ENCODE assay signal across 8 mouse cellular contexts in genomic region chr14:52019590-52020340, GRCm38 (mm10). TPM values are rescaled to one million over a fixed set of nuclear protein-coding genes. Genes with fewer than 3 reads are reported as not detected.
DNase-seq lines count a peak whose midpoint lies in the region; ATAC-seq lines count a peak whose summit lies in the region.

No protein-coding gene starts in this region.

- no peaks in the 10 kb centered on the region for H3K36me3 ChIP-seq in hindbrain, embryonic 16.5 days (ENCODE audit: control insufficient read depth, insufficient read depth, low read length)

- H3K9me3 ChIP-seq in hindbrain, embryonic 16.5 days (ENCODE audit: control insufficient read depth, low read length) = no peaks in the 10 kb centered on the region

- peak overlapping the region; percentile 73 for H3K4me2 ChIP-seq in hindbrain, embryonic 16.5 days (ENCODE audit: low read length)

- under 1% methylated on average over 58 of the region's 74 CpGs for WGBS in hindbrain, embryonic 16.5 days

- ATAC-seq in hindbrain, embryonic 16.5 days = peak; percentile 91

- peak overlapping the region; percentile 68 for H3K4me3 ChIP-seq in hindbrain, embryonic 16.5 days (ENCODE audit: low read length)

- peak overlapping the region; percentile 98 for H3K27ac ChIP-seq in hindbrain, embryonic 16.5 days (ENCODE audit: low read depth, low read length)

- peak overlapping the region; percentile 91 for H3K9ac ChIP-seq in hindbrain, embryonic 16.5 days (ENCODE audit: low read depth, low read length)

- H3K27me3 ChIP-seq in hindbrain, embryonic 16.5 days (replicated peaks; ENCODE audit: control insufficient read depth, insufficient read depth, low read length) = no peaks in the 10 kb centered on the region

- DNase-seq in ZHBTc4 (ENCODE audit: low read depth, low spot score) = peak; percentile 99
- DNase-seq in cerebellum, postnatal 4 days (ENCODE audit: low spot score in 2 of 2) = peak; percentile 96
- DNase-seq in gastrocnemius, adult 18-20 months (ENCODE audit: low spot score) = peak; percentile 97
- peak; percentile 98 for DNase-seq in left cerebral cortex, adult 11 months (ENCODE audit: low spot score)
- peak; percentile 99 for DNase-seq in lung, postnatal 36 days
- DNase-seq in retina, embryonic 14.5 days (ENCODE audit: low spot score) = peak; percentile 98
- peak; percentile 97 to 98 for DNase-seq in thymus, postnatal 36 days

- H3K4me1 ChIP-seq in hindbrain, embryonic 16.5 days (ENCODE audit: control insufficient read depth, insufficient read depth, low read depth, low read length) = peaks cover 35% of the 10 kb centered on the region

RNA-seq across cellular contexts. Expression of gene Zfp219, which starts 0.8 kb away (rescaled TPM):
- 10 to 100 TPM; 11.1 to 14.4 TPM for total RNA-seq in gastrocnemius, adult 18-20 months (2021)
- 23.7 and 28.0 TPM in 2 replicates for polyA plus RNA-seq in hindbrain, embryonic 16.5 days (2015; fragmentation: Nextera tagmentation; extraction: Ambion mirVana)

RNA-seq across cellular contexts. Expression of gene Tmem253, which starts 4.3 kb away (rescaled TPM):
- 1 to 10 TPM in 1 of 2 experiments, under 1 TPM in 1; 0.84 to 1.2 TPM for total RNA-seq in gastrocnemius, adult 18-20 months (2021)
- 0.39 and 0.51 TPM in 2 replicates for polyA plus RNA-seq in hindbrain, embryonic 16.5 days (2015; fragmentation: Nextera tagmentation; extraction: Ambion mirVana)

RNA-seq across cellular contexts. Expression of gene Olfr221, which starts 22.5 kb away (rescaled TPM):
- not detected for total RNA-seq in gastrocnemius, adult 18-20 months (2021)
- polyA plus RNA-seq in hindbrain, embryonic 16.5 days (2015; fragmentation: Nextera tagmentation; extraction: Ambion mirVana) = not detected in 2 replicates

RNA-seq across cellular contexts. Expression of gene Arhgef40, which starts 35.2 kb away (rescaled TPM):
- 10 to 100 TPM in 1 of 2 experiments, 1 to 10 TPM in 1; 7.8 to 13.7 TPM for total RNA-seq in gastrocnemius, adult 18-20 months (2021)
- polyA plus RNA-seq in hindbrain, embryonic 16.5 days (2015; fragmentation: Nextera tagmentation; extraction: Ambion mirVana) = 63.4 and 74.4 TPM in 2 replicates

Comparison
In these comparisons a context has a peak if more than half of its experiments do, and no peak if none do; other contexts are left out.
1. Peak in every context shown above with its lines: DNase-seq, ATAC-seq, H3K4me3 ChIP-seq and H3K27ac ChIP-seq.